Mouse (Mus musculus): ENCODE measurements around the gene Mis12.

The Mis12 gene

DNA sequence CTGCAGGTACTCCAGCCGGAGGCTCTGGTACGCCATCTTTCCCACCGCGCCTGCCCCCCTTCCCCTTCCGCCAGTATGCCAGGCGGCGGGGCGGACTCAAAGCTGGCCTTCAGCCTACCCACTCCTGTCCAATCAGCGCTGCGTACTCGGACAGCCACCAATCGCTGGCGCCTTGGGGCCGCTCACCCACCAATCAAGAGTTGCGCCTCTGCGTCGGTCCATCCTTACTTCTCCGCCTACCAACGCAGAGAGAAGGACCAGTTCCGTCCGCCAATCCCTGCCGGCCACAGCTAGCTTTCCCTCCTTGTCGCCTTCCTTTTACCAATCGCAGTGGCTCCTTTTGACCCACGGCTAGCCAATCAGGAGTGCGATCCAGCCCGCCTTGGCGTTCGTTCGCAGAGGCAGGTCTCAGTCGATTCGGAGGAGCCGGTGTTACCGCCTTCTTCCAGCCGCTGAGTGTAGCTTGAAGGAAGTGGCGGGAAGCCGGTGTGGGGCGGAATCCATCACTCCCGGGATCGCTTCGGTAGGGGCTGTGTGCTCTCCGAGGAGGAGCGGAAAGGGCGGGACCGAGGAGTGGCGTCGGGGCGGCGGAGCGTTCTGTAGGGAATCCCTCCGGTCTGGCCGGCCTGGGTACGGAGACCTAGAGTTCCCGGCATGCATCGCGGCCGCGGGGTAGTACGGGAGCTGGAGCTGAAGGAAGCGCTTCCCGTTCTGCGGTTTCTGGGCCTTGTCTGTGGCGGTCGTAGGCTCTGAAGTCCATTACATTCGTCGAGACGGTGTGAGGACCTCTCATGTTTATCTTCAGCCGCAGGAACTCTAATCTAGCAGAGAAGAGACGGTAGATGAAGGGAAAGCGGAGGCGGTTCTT lies at the start of gene Mis12, which contains the start of gene Derl2:
Gene Mis12, plus strand, starts transcription at position 411 of the 868 bp plus-strand sequence.
Gene Derl2, minus strand, starts transcription at position 641 of the 868 bp plus-strand sequence.
- peak; percentile 97 to 98 for DNase-seq

DNA sequence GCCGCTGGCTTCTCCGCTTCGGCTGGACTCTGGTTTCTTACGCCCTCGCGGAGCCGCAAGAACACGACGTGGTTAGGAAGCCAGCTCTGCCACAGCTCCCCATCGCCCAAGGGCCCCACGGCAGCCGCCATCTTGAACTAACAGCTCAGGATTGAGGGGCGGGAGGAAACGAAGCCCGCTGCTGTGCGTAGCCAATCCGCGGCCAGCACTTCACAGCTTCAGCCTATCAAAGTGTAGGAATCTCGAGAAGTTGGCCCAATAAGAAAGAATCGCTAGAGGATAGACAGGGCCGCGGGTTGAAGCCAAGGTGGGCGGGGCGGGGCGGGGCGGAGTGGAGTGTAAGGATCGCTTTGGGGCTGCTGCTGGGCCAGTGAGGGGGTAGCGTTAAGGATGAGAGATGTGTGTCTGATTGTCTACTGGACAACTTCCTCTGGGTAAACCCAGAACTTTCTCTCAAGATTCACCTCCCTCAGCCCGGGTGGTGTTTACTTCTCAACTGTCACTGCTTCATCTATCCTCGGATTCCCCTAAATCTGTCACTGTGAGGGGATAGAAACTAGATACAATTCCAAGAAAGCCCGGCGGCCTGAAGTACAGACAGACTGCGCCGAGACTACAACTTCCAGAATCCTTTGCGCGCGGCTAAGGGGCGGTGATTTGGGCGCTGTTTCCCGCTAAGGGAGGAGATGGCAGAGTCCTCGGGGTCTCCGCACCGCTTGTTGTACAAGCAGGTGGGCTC lies 49.4 kb upstream of the Mis12 start, which contains the start of the genes Nup88 and Rpain:
Gene Nup88, minus strand, starts transcription at position 153 of the 739 bp plus-strand sequence.
Gene Rpain, plus strand, starts transcription at position 393 of the 739 bp plus-strand sequence.
- peak; percentile 92 to 93 for DNase-seq

DNA sequence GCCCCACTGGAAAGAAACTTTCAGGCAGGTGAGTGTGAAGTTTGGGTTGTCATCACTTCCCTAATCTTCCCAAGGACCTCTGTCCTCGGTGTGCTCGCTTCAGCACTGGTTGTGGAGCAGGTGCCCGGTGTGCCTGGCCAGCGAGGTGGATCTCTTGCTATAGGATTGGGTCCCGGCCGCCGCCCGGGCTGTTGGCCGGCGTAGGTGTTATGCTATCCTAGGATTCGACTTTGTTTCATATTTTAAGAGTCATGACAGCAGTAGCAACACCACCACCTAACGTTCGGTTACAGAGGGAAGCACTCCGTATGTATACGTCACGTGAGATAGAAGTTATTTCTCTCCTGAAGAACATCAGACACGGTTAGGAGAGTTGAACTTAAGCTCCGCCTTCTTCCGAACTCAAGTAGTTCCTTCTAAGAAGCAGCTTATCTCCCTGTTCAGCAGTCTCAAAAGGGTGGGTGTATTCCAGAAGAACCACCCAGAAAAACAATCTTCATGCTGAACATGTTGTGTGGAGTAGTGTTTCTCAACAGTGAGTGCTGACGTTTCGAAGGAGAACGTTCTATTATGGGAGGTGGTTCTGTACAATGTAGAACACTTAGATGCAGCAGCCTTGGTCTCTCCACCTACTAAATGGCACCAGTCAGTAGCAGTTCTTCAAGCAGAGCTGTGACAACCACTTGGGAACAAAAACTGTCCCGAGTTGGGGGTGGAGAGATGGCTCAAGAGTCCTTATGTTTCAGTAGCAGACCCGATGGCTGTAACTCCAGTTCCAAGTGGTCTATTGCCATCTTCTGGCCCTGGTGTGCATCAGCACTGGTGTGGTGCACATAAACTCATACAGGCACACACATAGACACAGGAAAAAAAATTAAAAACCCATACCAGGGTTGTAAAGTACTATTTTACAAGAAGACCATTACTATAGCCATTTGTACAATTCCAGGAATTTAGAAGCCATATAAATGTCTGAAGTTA lies 48.6 kb upstream of the Mis12 start:
- DNase-seq, result peak in 1 of 2 experiments; percentile 10

DNA sequence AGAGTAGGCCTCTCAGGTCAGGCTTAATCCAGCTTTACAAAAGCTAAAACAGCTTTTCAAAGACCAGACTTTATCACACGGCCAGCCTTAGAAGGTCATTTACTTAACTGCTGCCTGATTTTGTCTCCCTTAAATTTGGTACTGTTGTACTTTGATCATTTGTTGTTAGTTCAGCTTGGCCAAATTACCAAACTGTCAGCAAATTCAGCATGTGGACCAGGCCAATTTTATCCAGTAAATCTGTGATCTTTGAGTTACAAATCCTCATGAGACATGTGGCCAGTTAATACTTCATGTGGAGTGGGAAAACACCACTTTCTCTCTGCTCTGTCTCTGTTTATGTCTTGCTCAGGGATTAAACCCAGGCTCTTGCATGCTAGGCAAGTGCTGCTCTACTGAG lies 46.8 kb upstream of the Mis12 start:
- DNase-seq, result no peak

DNA sequence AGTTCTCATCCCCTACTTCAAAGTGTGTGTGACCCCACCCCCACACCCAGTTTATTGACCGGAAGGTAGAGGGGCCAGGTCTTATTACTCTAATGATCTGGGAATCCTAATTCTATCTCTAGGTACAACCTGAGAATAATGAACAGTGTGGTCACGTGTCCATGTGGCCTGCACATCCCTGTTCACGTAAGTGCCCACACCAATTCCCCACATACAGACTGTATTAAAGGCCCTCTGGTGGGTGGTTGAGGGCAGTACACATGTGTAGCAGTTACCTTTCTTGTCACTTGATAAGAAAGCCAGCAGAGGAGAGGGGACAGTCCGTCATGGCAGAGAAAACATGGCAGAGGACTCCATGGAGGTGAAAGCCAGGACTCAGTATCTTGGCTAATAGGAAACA lies 45.5 kb upstream of the Mis12 start:
- no peak for DNase-seq

DNA sequence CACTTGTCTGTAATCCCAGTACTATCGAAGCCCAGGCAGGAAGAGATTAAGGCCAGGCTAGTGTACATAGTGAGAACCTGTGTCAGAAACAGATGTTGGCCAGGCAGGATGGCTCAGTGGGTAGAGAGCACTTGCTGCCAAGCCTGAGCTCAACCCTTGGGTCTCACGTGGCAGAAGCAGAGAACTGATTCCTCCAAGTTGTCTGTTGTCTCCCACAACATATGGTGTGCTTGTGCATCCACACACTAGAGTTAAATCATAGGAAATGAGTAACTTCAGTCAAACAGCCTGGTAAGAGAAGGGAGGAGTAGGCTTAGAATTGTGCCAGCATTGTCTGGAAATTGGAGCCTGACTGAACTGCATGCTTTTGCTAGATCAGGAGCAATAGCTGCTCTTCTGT lies 44.2 kb upstream of the Mis12 start:
- no peak for DNase-seq

DNA sequence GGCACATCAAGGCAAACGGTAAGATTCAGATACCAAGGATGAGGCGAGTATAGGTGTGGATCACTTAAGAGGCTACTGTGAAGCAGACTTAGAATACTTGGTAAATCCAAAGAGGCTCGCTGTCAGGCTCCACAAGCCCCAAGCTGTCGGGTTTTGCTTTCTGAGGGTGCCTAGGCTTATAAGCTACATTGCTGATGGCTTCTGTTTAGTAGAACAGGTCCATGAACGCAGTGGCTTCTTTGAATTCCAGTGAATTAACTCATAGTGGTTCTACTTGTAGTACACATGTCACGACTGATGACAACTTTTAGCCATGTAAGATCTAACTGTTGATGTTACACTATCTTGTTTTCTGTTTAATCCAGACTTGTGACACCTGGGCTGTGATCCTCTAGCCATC lies 42.1 kb upstream of the Mis12 start:
- DNase-seq, result no peak

DNA sequence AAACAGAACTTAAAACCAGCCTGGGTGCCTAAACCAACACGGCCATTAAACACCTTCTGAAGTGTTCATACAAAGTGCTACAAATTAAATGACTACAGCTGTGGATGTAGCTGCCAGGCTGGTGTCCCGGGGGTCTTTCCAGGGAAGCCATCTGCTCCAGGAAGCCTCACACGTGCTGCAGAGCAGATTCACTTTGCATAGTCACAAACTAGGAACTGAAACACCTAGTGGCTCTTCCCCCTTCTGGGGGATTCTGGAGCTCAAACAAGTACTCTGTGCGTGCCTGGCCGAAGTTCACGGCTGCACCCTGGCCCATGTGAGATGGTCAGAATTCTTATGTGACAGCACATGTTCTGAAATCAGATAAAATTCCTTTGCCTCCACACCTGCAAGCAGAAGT lies 39.2 kb upstream of the Mis12 start:
- DNase-seq, result no peak

DNA sequence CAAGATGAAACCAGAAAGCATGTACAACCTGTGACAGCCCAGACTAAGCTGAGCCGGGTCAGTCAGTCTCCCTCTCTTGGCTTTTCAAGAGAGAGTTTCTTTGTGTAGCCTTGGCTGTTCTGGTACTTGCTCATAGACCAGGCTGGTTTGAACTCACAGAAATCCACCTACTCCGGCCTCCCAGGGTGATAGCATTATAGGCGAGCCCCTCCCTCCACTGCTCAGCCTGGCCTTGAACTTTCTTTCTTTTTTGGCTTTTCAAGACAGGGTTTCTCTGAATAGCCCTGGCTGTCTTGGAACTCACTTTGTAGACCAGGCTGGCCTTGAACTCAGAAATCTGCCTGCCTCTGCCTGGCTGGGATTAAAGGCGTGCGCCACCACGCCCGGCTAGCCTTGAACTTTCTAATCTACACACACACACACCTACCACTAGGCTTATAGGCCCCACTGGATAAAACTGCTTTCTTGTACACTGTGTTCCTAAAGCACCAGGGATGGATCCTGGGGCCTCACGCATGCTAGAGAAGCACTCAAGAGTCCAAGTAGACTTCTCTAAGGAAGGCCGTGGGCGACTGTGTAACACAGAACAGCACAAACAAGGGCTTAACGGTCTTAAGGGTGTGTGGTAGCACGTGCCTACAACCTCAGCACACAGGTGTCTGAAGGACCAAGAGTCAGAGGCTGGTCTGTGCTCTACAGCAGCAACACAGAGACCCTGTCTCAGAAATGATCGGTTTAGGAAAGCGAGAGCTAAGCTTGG lies 38.5 kb upstream of the Mis12 start:
- no peak for DNase-seq

DNA sequence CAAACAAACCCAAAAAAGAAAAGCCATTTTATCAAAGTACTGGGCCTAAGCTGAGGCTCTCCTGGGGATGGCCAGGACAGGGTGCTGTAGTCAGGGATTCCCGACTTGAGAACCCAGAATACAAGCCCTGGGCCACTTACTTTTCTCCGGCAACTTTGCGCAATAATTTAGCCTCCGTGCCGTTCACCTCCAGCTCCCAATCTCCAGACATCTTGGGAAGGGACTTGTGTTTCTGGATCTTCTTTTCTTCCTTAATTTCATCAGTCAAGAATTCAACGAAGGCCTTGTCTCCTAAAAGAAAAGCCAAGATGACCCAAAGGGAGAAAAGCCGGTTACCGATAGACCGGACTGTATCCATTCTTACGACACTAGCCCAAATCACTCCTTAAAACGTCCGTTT lies 37.4 kb upstream of the Mis12 start:
- no peak for DNase-seq

DNA sequence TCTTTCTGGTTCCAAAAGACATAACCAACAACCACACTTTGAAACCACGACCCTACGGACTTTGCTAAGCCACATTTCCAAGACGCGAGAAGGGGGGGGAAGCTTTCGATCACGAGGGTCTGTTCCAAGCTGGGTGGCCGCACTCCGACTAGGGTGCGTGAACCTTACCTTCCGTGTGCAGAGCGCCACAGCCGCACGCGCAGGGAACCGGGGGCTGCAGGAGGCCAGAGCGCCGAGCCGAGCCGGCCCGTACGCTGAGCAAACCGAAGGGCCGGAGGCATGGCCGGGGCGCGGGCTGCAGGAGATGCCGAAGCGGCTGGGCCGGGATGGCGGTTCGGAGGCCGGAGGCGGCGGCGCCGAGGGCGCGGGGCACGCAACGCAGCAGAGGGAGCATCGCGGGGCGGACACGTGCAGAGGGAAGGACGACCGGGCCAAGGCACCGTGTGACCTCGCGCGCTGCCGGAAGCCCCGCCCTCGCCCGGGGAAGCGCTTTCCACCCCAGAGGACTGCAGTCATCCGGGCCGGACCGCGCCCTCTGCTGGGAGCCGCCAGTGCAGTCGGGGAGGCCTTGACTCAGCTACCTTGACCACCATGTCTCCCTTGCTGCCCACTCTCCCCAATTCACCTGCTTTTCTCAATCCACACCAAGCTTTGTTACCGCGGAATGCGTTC lies 36.7 kb upstream of the Mis12 start, which contains the start of gene C1qbp:
Gene C1qbp, minus strand, starts transcription at position 470 of the 672 bp plus-strand sequence.
- peak; percentile 94 to 96 for DNase-seq

DNA sequence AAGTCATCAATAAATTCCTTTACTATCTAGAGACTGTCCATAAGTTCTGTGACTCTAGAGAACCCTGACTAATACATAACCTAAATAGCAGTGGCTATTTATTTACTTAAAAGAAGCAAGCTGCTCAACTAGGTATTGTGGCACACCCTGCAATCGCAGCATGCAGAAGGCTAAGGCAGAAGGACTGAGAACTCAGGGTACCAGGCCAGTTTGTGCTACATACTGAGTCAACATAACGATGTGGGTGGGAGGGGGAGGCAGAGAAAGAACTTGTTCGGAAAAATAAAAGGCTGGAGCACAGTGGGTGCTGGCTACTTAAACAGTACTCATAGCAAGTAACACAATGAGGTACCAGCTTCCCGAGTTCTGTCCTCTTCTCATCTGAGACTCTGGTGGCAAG lies 18.2 kb upstream of the Mis12 start:
- DNase-seq, result no peak

DNA sequence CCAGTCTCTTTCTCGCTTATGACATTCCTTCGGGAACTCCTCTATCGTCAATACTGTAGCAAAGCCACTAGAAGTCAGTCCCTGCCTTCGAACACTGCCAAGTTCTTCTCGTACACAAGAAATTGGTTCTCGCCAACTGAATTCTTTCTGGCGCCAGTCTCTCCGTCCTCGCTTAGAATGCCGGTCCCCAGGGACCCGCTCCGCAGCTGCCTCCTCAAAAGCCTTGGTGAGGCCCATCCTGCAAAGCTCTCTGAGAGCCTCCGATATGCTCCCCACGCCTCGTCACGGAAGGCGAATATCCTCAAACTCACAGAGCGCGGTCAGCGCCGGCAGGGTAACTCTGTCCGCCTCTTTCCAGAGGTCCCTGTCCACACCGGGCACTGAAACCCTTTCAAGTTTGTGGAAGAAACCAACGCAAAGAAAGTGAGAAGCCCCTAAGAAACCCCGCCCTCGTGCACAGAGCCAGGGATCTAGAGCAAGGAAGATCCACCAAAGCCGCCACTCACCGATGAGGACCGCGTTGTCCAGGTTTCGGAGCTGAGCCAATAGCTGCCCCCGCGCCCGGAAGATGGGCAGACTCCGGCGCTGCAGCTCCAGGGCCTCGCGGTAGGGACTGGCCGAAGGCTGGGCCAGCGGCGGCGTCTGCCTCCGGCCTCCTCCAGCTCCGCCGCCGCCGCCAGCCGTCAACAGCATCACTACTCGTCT lies 15.6 kb upstream of the Mis12 start:
- no peak for DNase-seq

DNA sequence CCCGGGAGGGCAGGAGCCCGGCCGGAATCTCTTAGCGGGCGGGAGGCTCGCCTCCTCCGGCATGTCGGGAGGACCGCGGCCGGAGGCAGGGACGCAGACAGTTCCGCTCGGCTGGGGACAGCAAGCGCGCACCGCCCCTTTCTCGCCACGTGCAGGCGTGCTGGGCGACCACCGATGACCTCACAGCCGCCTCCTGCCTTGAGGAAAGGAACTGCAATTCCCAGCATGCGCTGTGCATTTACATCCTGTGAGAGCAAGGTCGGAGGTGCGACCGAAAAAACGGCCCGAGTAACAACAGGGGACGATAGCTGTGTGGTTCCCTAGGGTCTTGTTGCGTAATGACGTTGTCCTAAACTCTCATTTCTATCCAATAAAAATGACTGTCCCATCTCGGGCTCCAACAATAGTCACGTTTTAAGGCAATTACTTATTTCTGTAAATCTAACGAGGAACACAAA lies 15.1 kb upstream of the Mis12 start, which contains the start of gene Dhx33:
Gene Dhx33, minus strand, starts transcription at position 122 of the 458 bp plus-strand sequence.
- DNase-seq, result peak; percentile 97 to 99

DNA sequence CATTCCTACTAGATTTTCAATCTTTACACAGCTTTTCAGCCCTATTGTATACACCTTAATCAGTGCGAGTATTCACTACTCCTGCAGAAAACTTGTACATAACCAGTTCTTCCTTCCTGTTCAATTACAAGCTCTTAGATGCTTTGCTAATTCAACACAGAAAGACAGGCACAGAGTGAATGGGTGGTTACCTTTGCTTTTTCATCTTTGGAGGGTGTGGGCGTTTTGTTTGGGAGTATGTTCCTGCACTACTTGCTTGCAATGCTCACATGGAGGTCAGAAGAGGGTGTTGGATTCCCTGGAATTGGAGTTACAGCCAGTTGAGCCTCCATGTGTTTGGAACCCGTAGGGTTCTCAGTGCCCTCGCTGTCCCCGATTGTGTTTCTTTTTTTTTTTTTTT lies 14.4 kb upstream of the Mis12 start:
- DNase-seq, result no peak

DNA sequence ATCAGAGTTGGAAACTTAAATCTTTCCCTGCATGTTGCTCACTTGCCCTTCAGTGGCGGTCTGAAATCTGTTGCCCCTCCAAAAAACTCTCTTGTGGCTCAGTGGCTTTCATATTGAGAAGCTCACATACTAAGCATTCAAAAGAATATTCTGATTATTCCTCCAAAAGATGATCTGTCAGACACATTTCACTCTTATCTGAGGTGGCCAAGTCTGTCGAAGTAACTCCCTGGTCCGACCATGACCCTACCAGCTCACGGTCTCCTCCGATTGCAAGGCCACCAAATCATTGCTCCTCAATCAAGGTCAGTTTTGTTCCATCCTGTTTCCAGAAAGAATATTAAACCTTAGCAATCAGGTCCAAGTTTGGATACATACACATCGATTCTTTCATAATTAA lies 12.4 kb upstream of the Mis12 start:
- no peak for DNase-seq

DNA sequence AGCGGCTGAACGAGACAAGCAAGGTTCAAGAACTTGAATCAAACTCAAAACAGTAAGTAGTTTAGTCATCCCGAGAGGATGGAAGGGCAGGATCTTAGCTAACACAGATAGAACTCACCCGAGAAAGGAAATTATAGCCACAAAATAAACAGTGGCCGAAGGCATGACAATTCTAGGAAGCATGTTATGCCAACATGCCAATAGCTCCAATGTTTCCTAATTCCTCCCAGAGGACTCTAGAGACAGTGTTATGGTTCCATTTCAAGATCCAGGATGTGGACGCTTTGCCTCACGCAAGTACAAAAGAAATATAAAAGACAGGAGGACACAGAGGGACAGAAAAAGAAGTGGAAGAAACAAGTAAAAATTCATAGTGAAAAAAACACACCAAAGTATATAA lies 11.6 kb upstream of the Mis12 start:
- DNase-seq, result no peak

DNA sequence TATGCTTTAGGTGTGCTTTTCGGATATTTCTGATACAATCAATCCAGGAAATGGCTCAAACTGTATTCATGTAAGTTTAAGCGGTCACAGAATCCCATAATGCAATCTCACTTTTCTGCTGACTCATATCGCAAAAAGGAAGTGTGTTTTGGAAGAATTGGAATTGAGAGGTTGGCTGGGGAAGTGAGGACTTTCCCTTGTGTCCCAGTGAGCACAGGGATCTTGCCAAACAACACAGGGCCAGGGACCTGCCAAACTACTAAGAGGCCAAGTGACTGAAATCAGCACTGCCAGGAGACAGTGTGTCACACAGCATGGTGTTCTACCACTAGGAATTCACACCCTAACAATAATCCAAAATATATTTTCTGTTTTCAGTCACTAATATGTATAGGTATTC lies 11.1 kb upstream of the Mis12 start:
- no peak for DNase-seq

DNA sequence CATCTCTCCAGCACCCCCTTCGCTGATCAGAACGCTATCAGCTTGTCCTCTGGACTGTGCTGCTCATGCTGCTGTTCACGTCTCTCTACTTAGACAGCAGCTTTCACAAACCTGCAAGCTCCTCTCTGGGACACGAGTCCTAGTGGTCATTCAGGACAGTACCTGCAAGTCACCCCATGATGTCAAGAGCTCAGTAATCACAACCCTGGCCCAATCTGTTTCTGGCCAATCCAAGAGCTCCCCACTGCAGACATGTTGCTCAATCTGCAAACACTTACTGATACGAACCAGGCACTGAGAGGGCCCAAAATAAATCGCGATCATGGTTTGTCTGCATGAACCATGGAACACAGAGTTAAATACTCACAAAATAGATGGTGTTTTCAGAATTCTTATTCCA lies 6.7 kb upstream of the Mis12 start:
- no peak for DNase-seq

DNA sequence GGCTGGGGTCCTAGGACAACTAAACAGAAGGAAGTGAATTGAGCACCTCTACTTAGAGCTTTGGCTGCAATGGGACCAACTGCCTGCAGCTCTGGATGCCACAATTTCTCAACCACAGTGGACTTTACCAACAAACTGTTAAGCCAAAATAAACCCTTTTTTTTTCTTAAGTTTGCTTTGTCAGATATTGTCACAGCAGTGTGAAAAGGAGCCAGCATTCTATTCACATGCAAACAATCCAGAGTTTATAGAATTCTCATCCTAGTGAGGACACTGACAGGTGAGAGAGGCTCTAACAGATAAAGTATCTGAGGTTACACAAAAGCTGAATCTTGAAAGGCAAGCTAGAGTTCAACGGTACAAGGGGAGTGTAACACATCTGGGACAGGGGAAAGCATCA lies 2.4 kb upstream of the Mis12 start:
- DNase-seq, result no peak
